Mouse (Mus musculus): Measurements from ENCODE around the gene Tcf20. TPM values are rescaled to one million over a fixed set of nuclear protein-coding genes. Genes with fewer than 3 reads are reported as not detected.
"Not testable (repeated sequence)": the region's sequence is repeated elsewhere in the genome, so short reads cannot be mapped to it uniquely, and the experiment has no call there.

Tcf20 gene
- polyA plus RNA-seq, 1 experiment, result 7.5 TPM

- Histone ChIP-seq H3K4me1 (no peaks in the 10 kb centered on the region), H3K9me3 (no peaks in the 10 kb centered on the region), H3K4me3 (replicated peaks) (no peak overlapping the region), H3K27me3 (replicated peaks) (peaks cover 32% of the 10 kb centered on the region), H3K36me3 (replicated peaks; ENCODE audit: low read length) (no peaks in the 10 kb centered on the region)
- no peak for TF ChIP-seq GATA1 (IDR thresholded peaks at IDR 0.05; ENCODE audit: borderline replicate concordance, low read length)
Observed at GRCm38 (mm10) chr15:82792566-82792965, 195.1 kb downstream of the Tcf20 start.

DNA sequence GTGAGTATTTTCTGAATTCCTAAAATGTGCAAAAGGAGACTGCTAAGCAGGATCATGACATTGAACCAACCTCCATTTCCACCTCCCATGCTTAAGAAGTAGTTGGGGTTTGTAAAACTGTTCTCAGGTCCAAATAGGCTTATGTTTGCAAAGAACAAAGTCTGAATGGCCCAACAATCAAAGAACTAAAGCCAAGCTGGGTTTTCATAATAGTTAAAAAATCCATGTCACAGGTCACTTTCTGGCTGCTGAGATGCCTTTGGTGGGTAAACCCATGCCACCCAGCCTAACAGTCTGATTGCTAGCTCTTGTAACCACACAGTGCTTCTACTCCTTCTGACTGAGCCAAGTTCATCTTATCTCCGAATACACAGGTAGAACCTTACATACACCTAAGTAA, 203.1 kb downstream of the Tcf20 start:
- Histone ChIP-seq H3K36me3 (replicated peaks; ENCODE audit: low read length) (no peaks in the 10 kb centered on the region), H3K9me3 (no peaks in the 10 kb centered on the region), H3K4me1 (no peaks in the 10 kb centered on the region), H3K4me3 (replicated peaks) (no peak overlapping the region), H3K27me3 (replicated peaks) (peaks cover 21% of the 10 kb centered on the region)
- TF ChIP-seq GATA1 (IDR thresholded peaks at IDR 0.05; ENCODE audit: borderline replicate concordance, low read length) (no peak), FLI1 (IDR thresholded peaks at IDR 0.05; ENCODE audit: low read length) (no peak)

GRCm38 (mm10) chr15:82783800-82784199, 203.9 kb downstream of the Tcf20 start:
- TF ChIP-seq GATA1 (IDR thresholded peaks at IDR 0.05; ENCODE audit: borderline replicate concordance, low read length), result no peak
- no peak for TF ChIP-seq FLI1 (IDR thresholded peaks at IDR 0.05; ENCODE audit: low read length)
- H3K4me1 ChIP-seq, result no peaks in the 10 kb centered on the region
- peaks cover 18% of the 10 kb centered on the region for H3K27me3 ChIP-seq (replicated peaks)
- no peaks in the 10 kb centered on the region for H3K36me3 ChIP-seq (replicated peaks; ENCODE audit: low read length)
- no peaks in the 10 kb centered on the region for H3K9me3 ChIP-seq
- H3K4me3 ChIP-seq (replicated peaks), result no peak overlapping the region

DNA sequence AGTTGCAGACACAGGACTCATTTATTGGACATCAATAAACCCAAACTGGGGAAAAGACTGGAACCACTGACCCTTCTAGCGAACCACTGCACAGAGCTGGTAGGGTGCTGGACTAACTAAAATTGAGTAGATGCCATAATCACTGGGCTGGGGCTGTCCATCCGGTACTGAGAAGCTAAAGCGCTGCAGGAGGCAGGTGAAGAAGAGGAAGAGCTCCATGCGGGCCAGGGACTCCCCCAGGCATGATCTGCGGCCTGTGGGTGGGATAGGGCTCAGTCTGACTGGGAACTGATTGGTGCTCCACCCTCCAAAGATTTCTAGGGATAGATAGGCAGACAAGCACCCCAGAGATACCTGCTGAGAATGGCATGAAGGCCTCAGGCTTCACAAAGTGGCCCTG, 209.8 kb downstream of the Tcf20 start:
- not testable (repeated sequence) for H3K9me3 ChIP-seq; H3K36me3 ChIP-seq (replicated peaks; ENCODE audit: low read length); H3K4me1 ChIP-seq; H3K4me3 ChIP-seq (replicated peaks)
- H3K27me3 ChIP-seq (replicated peaks), result peaks cover 10% of the 10 kb centered on the region

GRCm38 (mm10) chr15:82765943-82766342, 221.7 kb downstream of the Tcf20 start:
- no peak overlapping the region for H3K4me3 ChIP-seq (replicated peaks)
- H3K9me3 ChIP-seq, result no peaks in the 10 kb centered on the region
- H3K36me3 ChIP-seq (replicated peaks; ENCODE audit: low read length), result no peaks in the 10 kb centered on the region
- H3K27me3 ChIP-seq (replicated peaks), result peaks cover 8% of the 10 kb centered on the region
- no peak for TF ChIP-seq FLI1 (IDR thresholded peaks at IDR 0.05; ENCODE audit: low read length)
- no peak for TF ChIP-seq GATA1 (IDR thresholded peaks at IDR 0.05; ENCODE audit: borderline replicate concordance, low read length)
- H3K4me1 ChIP-seq, result no peaks in the 10 kb centered on the region

DNA sequence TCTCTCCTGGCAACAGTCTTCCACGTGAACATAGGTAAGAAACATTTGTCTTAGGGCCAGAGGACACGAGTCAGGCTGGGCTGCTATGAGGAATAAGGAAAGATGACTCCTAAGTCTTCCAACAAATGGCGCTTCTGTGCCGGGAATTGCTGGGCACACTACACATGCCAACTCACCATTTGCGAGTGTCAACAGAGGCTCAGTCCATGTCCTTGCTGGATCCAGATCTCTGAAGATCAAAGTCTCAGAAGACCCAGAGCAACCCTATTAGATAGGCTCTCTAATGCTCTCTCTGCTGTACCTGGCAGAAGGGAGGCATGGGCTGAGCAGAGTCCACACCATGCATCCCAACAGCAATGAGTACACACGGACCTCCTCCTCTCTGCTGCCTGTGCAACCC, 222.8 kb downstream of the Tcf20 start:
- Histone ChIP-seq H3K4me1 (no peaks in the 10 kb centered on the region), H3K4me3 (replicated peaks) (no peak overlapping the region), H3K27me3 (replicated peaks) (peaks cover 8% of the 10 kb centered on the region), H3K36me3 (replicated peaks; ENCODE audit: low read length) (no peaks in the 10 kb centered on the region), H3K9me3 (no peaks in the 10 kb centered on the region)
- no peak for TF ChIP-seq GATA1 (IDR thresholded peaks at IDR 0.05; ENCODE audit: borderline replicate concordance, low read length)
- TF ChIP-seq FLI1 (IDR thresholded peaks at IDR 0.05; ENCODE audit: low read length), result no peak

DNA sequence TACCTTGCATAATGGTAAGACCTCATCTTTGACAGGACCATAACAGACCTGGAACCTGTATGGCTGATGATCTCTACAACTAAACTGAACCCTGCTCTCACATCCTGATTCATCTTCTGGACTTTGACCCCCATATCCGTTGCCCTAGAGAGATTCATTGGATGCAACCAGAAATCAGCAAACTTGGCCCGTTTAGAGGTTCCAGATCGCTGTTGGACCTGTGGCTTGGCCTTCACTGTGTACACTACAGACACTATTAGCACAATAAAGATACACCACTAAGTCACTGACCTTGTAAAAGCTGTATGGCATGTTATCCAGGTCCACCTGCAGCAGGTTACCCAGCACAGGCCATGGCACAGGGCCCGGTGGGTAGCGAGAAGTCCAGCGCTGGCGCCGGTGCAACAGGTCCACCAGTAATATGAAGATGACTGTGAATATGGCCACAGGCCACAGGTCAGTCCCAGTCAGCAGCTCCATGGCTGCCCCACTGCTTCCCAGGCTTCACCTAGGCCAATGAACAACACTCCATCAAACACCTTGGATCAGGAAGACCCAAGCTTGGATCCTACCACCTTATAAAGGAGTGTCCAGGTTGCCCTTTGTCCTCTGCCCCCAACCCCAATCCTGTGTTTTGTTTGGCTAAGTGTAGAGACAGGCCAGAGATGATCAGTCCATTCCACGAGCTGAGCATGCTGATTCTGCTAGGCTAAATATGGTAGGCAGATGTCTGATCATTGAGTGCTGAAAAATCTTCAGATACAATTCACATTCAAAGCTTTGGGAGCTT, 223.8 kb downstream of the Tcf20 start, which contains the start of gene Cyp2d40:
Gene Cyp2d40 (minus strand): TSS at position 553 of the 790 bp plus-strand sequence.
- H3K4me1 ChIP-seq, result no peaks in the 10 kb centered on the region
- peaks cover 8% of the 10 kb centered on the region for H3K27me3 ChIP-seq (replicated peaks)
- TF ChIP-seq FLI1 (IDR thresholded peaks at IDR 0.05; ENCODE audit: low read length) (no peak), GATA1 (IDR thresholded peaks at IDR 0.05; ENCODE audit: borderline replicate concordance, low read length) (no peak)

More for the DNA sequence above, 223.8 kb downstream of the Tcf20 start, which contains the start of gene Cyp2d40:
- Histone ChIP-seq H3K36me3 (replicated peaks; ENCODE audit: low read length) (no peaks in the 10 kb centered on the region), H3K9me3 (no peaks in the 10 kb centered on the region), H3K4me3 (replicated peaks) (no peak within 1 kb of the TSS)

Other genes with a start within 250 kb of the Tcf20 start
- not detected in 2 replicates for gene Cyp2d40, start 223.7 kb downstream of the Tcf20 start, polyA plus RNA-seq (2012; ENCODE audit: insufficient read depth, low replicate concordance)
- gene Cyp2d26, start 193.6 kb downstream of the Tcf20 start, polyA plus RNA-seq (2012; ENCODE audit: insufficient read depth, low replicate concordance), result 0.07 TPM in 1 of 2 replicates, not detected in the other
- gene Nfam1, start 45.4 kb upstream of the Tcf20 start, polyA plus RNA-seq (2012; ENCODE audit: insufficient read depth, low replicate concordance), result 3.8 and 7.7 TPM in 2 replicates
- gene Serhl, start 101.6 kb upstream of the Tcf20 start, polyA plus RNA-seq (2012; ENCODE audit: insufficient read depth, low replicate concordance), result 4.7 and 8.1 TPM in 2 replicates
- gene Rrp7a, start 134.9 kb upstream of the Tcf20 start, polyA plus RNA-seq (2012; ENCODE audit: insufficient read depth, low replicate concordance), result 23.5 and 59.4 TPM in 2 replicates
- gene Poldip3, start 161.5 kb upstream of the Tcf20 start, polyA plus RNA-seq (2012; ENCODE audit: insufficient read depth, low replicate concordance), result 69.1 and 81.7 TPM in 2 replicates
- 127 and 215 TPM in 2 replicates for gene Cyb5r3, start 184.7 kb upstream of the Tcf20 start, polyA plus RNA-seq (2012; ENCODE audit: insufficient read depth, low replicate concordance)